Mouse (Mus musculus): ENCODE data around the gene Fam126a. TPM values are rescaled to one million over a fixed set of nuclear protein-coding genes. Genes with fewer than 3 reads are reported as not detected.
A peak's percentile ranks its signal among the peaks of the same experiment; 100 is the strongest.

The Fam126a gene
- total and polyA plus RNA-seq, 3 experiments, result 30.0 to 51.1 (median 34.7) TPM

DNA sequence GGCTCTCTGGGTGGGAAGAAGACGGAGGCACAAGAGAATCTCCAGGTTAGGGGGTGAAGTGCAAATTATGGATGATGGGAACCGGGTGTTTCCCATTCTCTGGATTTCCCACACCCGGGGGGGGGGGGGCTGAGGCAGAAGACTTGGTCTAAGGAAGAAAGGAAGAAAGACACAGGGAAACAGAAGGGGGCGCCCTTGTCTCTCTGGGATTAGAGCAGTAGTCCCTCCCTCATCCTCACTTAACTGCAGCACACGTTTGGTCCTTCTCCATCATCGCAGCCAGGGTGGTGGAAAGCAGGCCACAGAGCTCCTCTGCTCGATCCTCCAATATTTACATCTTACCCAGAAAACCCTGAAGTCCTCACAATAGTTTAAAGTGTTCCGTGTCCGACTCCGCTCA, 139.8 kb downstream of the Fam126a start:
- Histone ChIP-seq H3K4me3 (ENCODE audit: control insufficient read depth in 1 of 2, insufficient read depth in 1 of 2, low read depth in 2 of 2, low read length in 2 of 2) (no peak overlapping the region), H3K9me3 (replicated peaks; ENCODE audit: insufficient read depth, low read length) (no peaks in the 10 kb centered on the region), H3K9ac (ENCODE audit: control insufficient read depth, low read depth, low read length, poor library complexity, severe bottlenecking) (no peak overlapping the region), H3K27ac (ENCODE audit: control insufficient read depth, low read depth, low read length) (no peak overlapping the region), H3K36me3 (ENCODE audit: control insufficient read depth in 1 of 2, insufficient read depth in 2 of 2, low read length in 2 of 2) (peaks cover 0 to 6% of the 10 kb centered on the region in 2 experiments; a peak in 1 of 4 replicates), H3K4me1 (ENCODE audit: control insufficient read depth in 1 of 2, insufficient read depth in 2 of 2, low read length in 2 of 2) (peaks cover 7 to 14% of the 10 kb centered on the region in 2 experiments), H3K27me3 (ENCODE audit: control insufficient read depth in 1 of 2, insufficient read depth in 2 of 2, low read length in 2 of 2) (no peaks in the 10 kb centered on the region; a peak in 2 of 4 replicates), H3K79me2 (ENCODE audit: control insufficient read depth, insufficient read depth, low read length, poor library complexity) (no peaks in the 10 kb centered on the region)
- DNase-seq (ENCODE audit: low read depth, low spot score), result peak; percentile 84
- TF ChIP-seq CHD2 (IDR thresholded peaks at IDR 0.05; ENCODE audit: low read length), result no peak
- no peak for TF ChIP-seq E2F4 (IDR thresholded peaks at IDR 0.05; ENCODE audit: borderline replicate concordance, low read depth, low read length)
- peak; percentile 92 for TF ChIP-seq ZC3H11A (IDR thresholded peaks at IDR 0.05; ENCODE audit: low read depth, low read length)
- no peak for TF ChIP-seq ETS1 (IDR thresholded peaks at IDR 0.05; ENCODE audit: low read depth, low read length)
- TF ChIP-seq USF2 (IDR thresholded peaks at IDR 0.05; ENCODE audit: borderline replicate concordance in 1 of 2, insufficient read depth in 1 of 2, low read depth in 1 of 2, low read length in 2 of 2), result no peak
- no peak for TF ChIP-seq JUND (IDR thresholded peaks at IDR 0.05; ENCODE audit: low read depth, low read length)
- TF ChIP-seq RAD21 (IDR thresholded peaks at IDR 0.05; ENCODE audit: low read depth, low read length), result peak; percentile 87
- TF ChIP-seq NRF1 (IDR thresholded peaks at IDR 0.05; ENCODE audit: insufficient read depth, low read depth, low read length, poor library complexity, severe bottlenecking), result no peak
- TF ChIP-seq POLR2AphosphoS2 (IDR thresholded peaks at IDR 0.05; ENCODE audit: low read length), result no peak
- TF ChIP-seq EP300 (IDR thresholded peaks at IDR 0.05; ENCODE audit: low read depth in 1 of 2, low read length in 2 of 2), result no peak
- TF ChIP-seq CTCF (IDR thresholded peaks at IDR 0.05 in 2 of 3, conservative IDR thresholded peaks at IDR 0.05 in 1 of 3; ENCODE audit: control insufficient read depth in 1 of 3, insufficient read depth in 1 of 3, low read depth in 2 of 3, low read length in 3 of 3, poor library complexity in 1 of 3, severe bottlenecking in 1 of 3), result peak; percentile 71 to 83 (median 78)
- TF ChIP-seq BHLHE40 (IDR thresholded peaks at IDR 0.05; ENCODE audit: borderline replicate concordance, low read depth, low read length), result no peak
- TF ChIP-seq CHD1 (IDR thresholded peaks at IDR 0.05; ENCODE audit: low read depth, low read length), result no peak
- peak; percentile 86 for TF ChIP-seq SMC3 (IDR thresholded peaks at IDR 0.05; ENCODE audit: low read depth, low read length)
- no peak for TF ChIP-seq GATA1 (IDR thresholded peaks at IDR 0.05; ENCODE audit: low read depth, low read length)
- TF ChIP-seq HCFC1 (IDR thresholded peaks at IDR 0.05; ENCODE audit: low read depth, low read length), result no peak
- TF ChIP-seq ZKSCAN1 (IDR thresholded peaks at IDR 0.05; ENCODE audit: low read depth, low read length), result no peak
- TF ChIP-seq RCOR1 (IDR thresholded peaks at IDR 0.05; ENCODE audit: low read depth, low read length), result no peak
- TF ChIP-seq NELFE (IDR thresholded peaks at IDR 0.05; ENCODE audit: low read depth, low read length), result no peak
- TF ChIP-seq TAL1 (IDR thresholded peaks at IDR 0.05; ENCODE audit: low read length), result no peak
- TF ChIP-seq SIN3A (IDR thresholded peaks at IDR 0.05; ENCODE audit: low read length), result no peak
- no peak for TF ChIP-seq MAX (IDR thresholded peaks at IDR 0.05; ENCODE audit: low read length)
- no peak for TF ChIP-seq POLR2A (IDR thresholded peaks at IDR 0.05; ENCODE audit: control insufficient read depth in 1 of 2, insufficient read depth in 1 of 2, low read depth in 1 of 2, low read length in 2 of 2, poor library complexity in 1 of 2)
- no peak for TF ChIP-seq MAZ (IDR thresholded peaks at IDR 0.05; ENCODE audit: low read depth, low read length)
- no peak for TF ChIP-seq MAFK (IDR thresholded peaks at IDR 0.05; ENCODE audit: borderline replicate concordance, low read depth, low read length)
- TF ChIP-seq MXI1 (IDR thresholded peaks at IDR 0.05; ENCODE audit: low read depth, low read length), result no peak
- TF ChIP-seq MEF2A (IDR thresholded peaks at IDR 0.05; ENCODE audit: extremely low read depth, insufficient replicate concordance, low read depth, low read length, poor library complexity, severe bottlenecking), result no peak
- TF ChIP-seq GABPA (IDR thresholded peaks at IDR 0.05; ENCODE audit: low read depth, low read length), result no peak
